Mouse (Mus musculus): ENCODE results near the gene Inip. TPM values are rescaled to one million over a fixed set of nuclear protein-coding genes. Genes with fewer than 3 reads are reported as not detected.

Gene Inip
- total RNA-seq, 2 experiments from 2014 or later: 19.7 to 22.7 TPM

- DNase-seq: no peak
These were observed 33.7 kb downstream of the Inip start for GRCm38 (mm10) chr4:59767717-59768116.

DNA sequence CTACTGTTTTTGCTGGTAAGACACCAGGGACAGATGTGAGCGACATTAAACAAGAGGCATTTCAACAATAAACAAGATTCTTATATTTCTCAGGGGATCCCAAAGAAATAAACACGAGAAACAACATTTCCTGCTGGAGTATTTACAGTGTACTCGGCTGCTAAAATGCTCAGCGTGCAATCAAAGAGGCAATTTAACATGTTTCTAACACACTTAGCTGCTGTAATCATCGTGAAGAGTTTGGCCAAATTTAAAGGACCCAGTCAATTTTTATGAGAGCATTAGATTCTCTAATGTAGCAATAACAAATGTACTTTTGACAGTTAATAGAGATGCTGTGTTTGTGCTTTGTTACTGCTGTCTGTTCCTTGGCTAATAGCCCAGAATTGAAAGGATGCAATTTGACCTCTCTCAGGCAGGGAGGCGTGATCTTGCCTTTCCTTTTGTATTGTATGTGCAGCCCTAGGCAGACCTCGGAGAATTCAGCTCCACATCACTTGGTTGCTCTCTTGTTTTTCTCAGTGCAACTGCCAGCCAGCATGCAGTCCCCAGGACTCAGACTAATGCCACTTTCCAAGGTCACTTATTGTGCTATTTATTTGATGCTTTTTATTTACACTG lies 35.9 kb downstream of the Inip start:
- DNase-seq: no peak

DNA sequence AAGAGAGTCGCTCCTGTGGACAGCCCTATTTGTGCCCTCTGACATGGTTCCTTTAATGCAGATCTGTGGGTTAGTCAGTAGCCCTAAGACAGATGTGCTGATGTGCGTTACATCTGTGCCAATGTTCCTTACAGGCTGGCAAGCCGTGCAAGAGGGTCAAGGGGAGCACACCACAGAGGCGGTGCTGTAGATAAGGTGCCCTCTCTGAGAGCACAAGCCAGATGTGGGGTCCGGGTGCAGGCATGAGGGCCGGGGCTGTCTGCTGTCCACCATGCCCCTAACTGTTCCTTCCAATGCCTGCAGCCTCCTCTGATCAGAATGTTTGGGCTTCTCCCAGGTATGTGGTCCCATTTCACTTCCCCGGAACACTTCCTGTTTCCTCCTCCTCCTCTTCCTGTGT lies 36.4 kb downstream of the Inip start:
- DNase-seq: no peak

GRCm38 (mm10) chr4:59761365-59761729 lies 40.0 kb downstream of the Inip start:
- no peak for DNase-seq

DNA sequence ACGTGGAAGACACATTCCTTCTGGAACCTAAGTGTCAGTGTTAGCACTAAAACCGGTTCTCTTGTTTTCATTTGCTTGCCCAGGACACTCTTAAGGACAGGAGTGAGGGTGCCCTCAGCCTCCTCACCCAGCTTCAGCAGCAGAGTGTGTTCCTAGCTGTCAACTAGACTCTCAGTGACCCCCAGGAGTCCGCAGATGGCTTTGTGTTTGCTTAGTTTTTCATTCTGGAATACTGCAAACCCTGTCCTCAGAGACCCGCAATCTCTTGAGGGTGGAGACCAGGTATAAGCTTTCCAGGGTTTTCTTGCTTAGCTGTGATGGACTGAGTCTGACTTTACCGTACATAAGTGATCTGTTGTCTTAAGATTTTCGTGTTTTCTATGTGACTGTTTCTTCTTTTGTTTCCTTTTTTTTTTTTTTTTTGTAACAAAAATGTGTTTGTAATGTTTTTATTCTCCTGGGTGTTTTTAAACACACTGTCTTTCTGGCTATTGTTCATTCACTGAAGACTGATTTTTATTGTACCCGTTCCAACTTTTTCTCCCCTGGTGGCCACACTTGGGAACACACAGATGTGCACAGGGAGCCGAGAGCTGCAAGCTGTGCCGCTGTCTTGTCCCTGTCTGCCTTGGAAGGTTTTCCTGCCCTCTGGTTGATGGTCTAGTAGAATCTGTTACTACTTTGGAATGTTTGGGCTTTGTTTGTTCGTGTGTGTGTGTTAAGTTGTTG lies 40.6 kb downstream of the Inip start:
- peak; percentile 80 for DNase-seq

DNA sequence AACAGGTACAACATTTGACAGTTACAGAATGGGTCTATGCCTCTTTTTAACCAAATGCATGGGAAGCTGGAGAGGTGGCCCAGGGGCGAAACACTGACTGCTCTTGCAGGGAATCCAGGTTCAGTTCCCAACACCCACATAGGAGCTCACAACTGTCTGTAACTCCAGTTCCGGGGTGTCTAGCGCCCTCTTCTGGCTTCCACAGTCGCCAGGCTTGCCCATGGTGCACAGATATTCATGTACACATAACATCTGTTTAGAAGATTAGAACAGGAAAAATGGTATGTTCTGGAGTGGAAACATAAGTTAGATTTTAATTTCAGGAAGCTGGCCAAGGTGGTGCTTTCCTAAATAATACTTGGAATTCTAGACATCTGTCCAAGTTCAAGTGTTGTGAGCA lies 41.4 kb downstream of the Inip start:
- no peak for DNase-seq

DNA sequence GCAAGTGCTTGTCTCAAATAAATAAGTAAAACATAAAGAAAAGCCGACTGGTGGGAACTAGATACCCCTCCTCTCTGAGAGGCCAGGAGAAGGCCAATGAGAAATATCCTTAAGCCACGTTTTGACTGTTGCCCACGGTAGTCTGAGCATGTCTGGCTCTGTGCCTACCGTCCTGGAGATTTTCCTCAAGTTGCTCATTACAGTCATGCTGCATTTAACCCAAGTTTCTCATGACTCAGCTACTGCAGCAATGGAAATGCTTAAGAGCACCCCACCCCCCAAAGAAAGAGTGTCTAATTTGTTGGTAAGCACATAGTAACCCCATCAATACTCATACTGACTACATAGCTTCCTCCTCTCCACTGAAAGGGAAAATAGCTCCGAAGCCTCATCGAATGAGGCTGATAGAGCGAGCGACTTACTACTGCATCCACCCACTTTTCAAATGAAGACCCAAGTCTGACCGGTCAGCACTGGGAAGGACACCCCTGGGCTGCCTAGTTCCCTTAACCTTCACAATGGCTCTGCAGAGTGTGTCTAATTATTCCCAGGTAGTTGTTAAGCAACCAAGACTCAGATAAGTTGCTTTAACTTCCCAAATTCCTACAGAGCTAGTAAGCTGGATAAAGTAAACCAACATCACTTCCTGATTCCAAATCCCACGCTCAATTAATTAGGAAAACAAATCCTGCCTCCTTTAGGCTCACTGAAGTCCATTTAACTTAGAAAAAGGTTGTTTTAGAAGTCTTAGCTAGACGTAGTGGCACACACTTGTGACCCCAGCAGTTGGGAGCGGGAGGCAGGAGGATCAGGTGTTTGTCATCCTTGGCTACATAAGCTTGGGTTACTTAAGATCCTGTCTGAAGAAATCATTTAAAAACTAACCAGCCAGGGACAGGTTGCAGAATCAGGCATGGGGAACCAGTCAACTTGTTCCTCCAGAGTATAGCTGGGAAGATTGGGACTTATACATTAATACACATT lies 43.6 kb downstream of the Inip start:
- no peak for DNase-seq

DNA sequence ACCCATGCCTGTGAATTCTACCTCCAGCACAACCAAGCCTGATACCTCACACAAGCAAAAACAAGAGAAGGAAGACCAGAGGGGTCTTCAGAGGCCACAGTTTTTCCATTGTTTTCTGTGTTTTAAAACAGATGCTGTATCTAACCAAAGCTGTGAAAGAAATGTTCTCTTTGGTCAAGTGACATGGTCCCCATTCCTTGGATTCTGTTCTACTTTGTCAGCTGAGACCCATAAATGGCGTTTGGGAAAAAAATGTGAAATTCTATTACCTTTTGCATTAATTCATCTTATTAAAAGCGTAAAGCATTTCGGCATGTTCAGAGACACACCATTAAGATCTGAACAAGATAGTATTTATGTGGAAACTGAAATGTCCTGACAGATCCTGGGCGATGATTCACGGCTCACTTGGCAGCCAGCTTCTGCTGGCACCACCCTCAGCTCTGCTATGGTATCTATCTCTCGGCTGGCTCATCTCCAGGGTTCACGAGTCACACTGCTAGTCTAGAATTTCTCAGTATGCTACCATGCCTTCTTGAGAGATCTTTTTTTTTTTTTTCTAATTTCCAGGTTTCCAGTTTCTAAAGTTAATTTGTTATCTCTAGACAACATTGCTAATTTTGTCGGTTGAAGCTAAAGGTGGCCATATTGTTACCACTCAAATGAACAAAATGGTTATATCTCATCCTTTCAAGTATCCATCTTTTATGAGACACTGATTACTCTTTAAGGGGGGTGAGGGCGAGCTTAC lies 44.9 kb downstream of the Inip start:
- DNase-seq: peak; percentile 78

DNA sequence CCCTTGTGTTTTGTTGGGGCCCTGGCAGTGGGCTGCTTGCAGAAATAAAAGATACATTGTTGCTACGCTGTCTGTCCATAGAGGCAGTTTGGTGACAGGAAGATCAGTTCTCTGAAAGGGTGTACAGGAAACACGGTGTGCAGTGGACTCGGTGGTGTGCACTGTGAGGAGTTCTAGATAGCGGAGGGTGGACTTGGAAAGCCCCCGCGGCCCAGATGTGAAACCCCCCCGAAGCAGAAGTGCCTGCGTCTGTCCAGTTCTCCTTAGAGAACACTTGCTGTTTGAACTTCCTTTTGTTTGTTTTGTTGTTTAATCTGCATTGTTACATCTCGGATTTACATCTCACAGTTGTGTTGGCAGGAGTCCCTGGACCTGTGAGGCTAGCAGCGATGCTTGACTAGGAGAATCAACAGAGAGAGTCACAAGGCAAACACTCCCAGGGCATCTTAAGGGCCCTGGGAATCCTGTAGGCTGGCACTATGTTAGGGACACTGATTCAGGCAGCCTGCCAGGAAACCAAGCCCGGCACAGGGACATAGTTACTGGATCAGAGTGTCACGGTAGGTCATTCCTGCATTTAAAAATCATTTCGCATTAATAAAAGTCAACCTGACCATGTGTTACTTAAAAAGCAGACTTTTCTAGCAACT lies 47.8 kb downstream of the Inip start:
- DNase-seq: peak; percentile 75

- DNase-seq: no peak
These were observed 61.5 kb downstream of the Inip start for GRCm38 (mm10) chr4:59739882-59740281.

DNA sequence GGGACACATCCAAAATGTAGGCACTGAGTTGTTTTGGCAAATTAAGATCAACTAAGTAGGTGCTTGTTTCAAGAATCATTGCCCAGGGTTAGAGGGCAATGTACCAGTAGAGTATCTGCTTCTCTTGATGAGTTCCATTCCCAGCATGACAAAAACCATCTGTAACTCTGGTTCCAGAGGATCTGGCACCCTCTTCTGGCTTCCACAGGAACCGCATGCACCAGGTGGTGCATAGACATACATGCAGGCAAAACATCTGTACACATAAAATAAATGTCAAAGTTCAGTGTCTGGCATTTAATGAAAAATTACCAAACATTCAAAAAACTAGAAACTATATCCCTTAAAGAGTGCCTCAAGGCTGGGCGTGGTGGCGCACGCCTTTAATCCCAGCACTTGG lies 62.1 kb downstream of the Inip start:
- no peak for DNase-seq

DNA sequence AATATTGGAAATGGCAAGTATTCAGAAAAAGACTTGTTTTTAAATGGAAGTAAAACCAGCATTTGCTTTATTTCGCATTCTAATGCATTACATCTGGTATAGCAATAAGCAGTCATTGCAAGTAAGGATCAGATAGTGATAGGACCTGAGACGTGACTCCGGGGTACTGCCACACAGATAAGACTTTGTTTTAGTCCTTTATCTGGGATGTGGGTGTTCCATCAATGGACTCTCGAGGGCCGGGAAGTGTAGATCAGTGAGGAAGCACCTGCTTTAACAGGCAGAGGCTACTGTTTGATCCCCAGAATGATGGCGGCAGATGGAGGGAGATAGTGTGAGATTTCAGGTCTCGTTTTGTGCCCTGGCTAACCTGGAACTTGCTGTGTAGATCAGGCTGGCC lies 69.8 kb downstream of the Inip start:
- DNase-seq: no peak

DNA sequence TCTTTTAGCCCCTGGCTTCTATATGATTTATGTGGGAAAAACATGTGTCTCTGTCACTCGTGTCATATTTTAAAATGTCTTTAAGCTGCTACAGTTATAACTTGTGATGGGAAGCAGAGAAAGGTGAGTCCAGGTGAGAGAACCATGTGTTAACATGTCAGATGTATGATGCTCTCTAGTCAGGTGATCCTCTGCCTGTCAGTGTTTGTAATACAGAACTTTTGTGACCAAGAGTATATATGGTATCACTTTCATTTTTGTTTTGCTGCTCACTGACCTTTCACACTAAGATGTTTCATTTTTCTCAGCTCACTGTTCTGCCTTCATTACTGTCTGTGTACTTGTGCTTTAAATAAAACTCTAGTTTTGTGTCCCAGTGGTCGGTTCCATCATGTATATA lies 72.5 kb downstream of the Inip start:
- no peak for DNase-seq

DNA sequence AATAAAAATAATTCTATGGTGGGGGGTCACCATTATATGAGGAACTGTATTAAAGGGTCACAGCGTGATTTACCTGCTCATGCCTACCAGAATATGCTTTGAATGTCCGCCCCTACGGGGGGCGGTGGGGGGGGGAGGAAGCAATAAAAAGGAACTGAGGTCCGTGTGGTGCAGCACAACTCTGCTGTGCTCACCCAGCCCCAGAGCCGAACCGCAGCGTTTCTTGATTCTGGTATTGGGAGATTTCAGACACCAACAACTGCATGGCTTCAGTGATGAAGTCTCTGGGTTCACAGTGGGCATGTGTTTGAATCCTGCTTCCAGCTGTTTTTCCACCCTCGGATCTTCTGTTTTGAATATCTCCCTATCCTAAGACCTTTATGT lies 73.5 kb downstream of the Inip start:
- no peak for DNase-seq

GRCm38 (mm10) chr4:59727187-59727877 lies 74.1 kb downstream of the Inip start:
- no peak for DNase-seq

- DNase-seq: no peak
These were observed 74.9 kb downstream of the Inip start for GRCm38 (mm10) chr4:59726501-59726900.

DNA sequence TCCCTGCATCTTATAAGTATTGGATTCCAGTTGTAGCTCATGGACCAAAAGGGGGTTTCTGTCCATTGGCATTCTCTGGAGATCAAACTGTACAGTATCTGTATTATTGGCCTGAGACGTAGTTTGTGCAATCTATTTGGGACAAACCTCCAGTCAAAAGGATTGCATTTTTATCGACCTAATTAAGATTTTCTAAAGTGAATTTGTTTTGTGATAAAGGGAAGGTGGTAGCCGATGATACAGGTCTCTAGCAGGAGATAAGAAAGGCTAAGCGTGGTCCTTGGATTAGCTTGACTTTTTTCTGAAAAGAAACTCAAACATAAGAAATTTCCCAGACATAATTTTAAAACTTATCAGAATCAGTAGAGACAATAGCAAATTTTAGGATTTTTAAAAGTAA lies 75.8 kb downstream of the Inip start:
- no peak for DNase-seq

DNA sequence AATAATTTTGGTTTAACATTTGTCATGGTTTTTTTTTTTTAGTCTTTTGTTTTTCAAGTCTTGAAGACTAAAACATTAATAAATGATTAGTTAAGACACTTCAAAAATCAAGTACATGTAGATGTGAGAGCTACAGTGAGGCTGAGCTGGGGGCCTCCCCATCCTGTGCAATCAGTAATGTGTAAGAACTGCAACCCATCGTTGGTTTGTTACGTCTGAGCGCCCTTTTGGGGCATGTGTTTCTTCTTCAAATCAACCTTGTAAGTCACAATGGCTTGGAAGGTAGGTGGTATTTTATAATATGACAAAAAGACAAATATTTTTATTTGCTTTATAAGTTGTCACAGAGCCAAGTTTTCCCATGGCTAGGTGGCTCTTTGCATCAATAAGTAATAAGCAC lies 79.6 kb downstream of the Inip start:
- no peak for DNase-seq

Data from heart, postnatal 4 days (tissue).